21 mouse cellular contexts compared by ENCODE assay signal in the genomic region with DNA sequence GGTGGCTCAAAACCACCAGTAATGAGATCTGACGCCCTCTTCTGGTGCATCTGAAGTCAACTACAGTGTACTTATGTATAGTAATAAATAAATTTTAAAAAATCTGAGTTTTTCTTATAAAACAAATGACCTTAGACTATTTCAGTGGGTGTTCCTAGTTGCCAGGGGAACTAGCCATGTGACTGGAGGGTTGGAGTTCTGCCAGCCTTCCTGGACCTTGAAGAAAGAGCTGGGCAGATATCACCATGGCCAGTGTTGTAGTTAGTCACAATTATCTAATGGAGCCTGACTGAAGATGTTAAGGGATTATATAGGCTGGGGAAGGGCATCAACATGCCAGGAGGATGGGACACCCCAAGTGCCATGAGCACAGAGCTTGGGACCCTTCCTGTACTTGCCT.
DNase-seq lines count a peak whose midpoint lies in the region; ATAC-seq and TF ChIP-seq lines count a peak whose summit lies in the region.
"Had no signal": no experiment of that assay in that cellular context is flagged by ENCODE, and none has a peak within 500 bp of the region (broad histone marks: within the 10 kb centered on the region; RNA-seq: fewer than 3 reads in every experiment).

No protein-coding gene starts in this region.

- H3ac ChIP-seq in myocyte (ENCODE audit: control insufficient read depth, insufficient read length), result no peak overlapping the region

- no peaks in the 10 kb centered on the region for H3K9me3 ChIP-seq in lung, embryonic 14.5 days (ENCODE audit: low read depth, low read length)
- H3K9me3 ChIP-seq in MEL (replicated peaks; ENCODE audit: insufficient read depth, low read length), result no peaks in the 10 kb centered on the region
- no peaks in the 10 kb centered on the region for H3K9me3 ChIP-seq in hindbrain, embryonic 10.5 days
- H3K9me3 ChIP-seq: forebrain, embryonic 10.5 days; hindbrain, embryonic 13.5 days; neural tube, embryonic 12.5 days had no signal

- no peak for TF ChIP-seq CTCF in lung, embryonic 14.5 days (IDR thresholded peaks at IDR 0.05; ENCODE audit: low read depth)
- no peak for TF ChIP-seq CTCF in MEL (IDR thresholded peaks at IDR 0.05 in 2 of 3, conservative IDR thresholded peaks at IDR 0.05 in 1 of 3; ENCODE audit: control insufficient read depth in 1 of 3, insufficient read depth in 1 of 3, low read depth in 2 of 3, low read length in 3 of 3, poor library complexity in 1 of 3, severe bottlenecking in 1 of 3)

- ATAC-seq in lung, embryonic 14.5 days (ENCODE audit: insufficient read depth), result no peak
- ATAC-seq: activated CD4-positive, CD25-positive, alpha-beta regulatory T cell, adult 4 months; forebrain, postnatal 0 days; inflammation-experienced regulatory T-cells, adult 6 months had no signal

- H3K27me3 ChIP-seq in lung, embryonic 14.5 days (ENCODE audit: insufficient read depth, low read length), result no peaks in the 10 kb centered on the region
- H3K27me3 ChIP-seq in MEL (ENCODE audit: control insufficient read depth in 1 of 2, insufficient read depth in 2 of 2, low read length in 2 of 2) (peaks cover 2 to 6% of the 10 kb centered on the region in 2 experiments; a peak in 3 of 4 replicates), myocyte (ENCODE audit: control insufficient read depth, insufficient read depth, insufficient read length) (no peaks in the 10 kb centered on the region)
- H3K27me3 ChIP-seq in hindbrain, embryonic 10.5 days (ENCODE audit: insufficient read depth, poor library complexity, severe bottlenecking), result peaks cover 3% of the 10 kb centered on the region; the same call in 1 of the 2 replicates
- H3K27me3 ChIP-seq: hindbrain, embryonic 13.5 days; neural tube, embryonic 12.5 days had no signal

- no peaks in the 10 kb centered on the region for H3K79me2 ChIP-seq in MEL (ENCODE audit: control insufficient read depth, insufficient read depth, low read length, poor library complexity)
- H3K79me2 ChIP-seq in myocyte (ENCODE audit: control insufficient read depth, insufficient read depth), result no peaks in the 10 kb centered on the region

- TF ChIP-seq EP300 in MEL (IDR thresholded peaks at IDR 0.05; ENCODE audit: low read depth in 1 of 2, low read length in 2 of 2), result no peak

- WGBS in lung, embryonic 14.5 days, result 73% methylated on average over 1 of the region's 1 CpGs
- whole genome bisulfite sequencing in hindbrain, embryonic 10.5 days, result 77% methylated on average over 1 of the region's 1 CpGs

- TF ChIP-seq POLR2A in MEL (IDR thresholded peaks at IDR 0.05; ENCODE audit: control insufficient read depth in 1 of 2, insufficient read depth in 1 of 2, low read depth in 1 of 2, low read length in 2 of 2, poor library complexity in 1 of 2) (no peak), myocyte (IDR thresholded peaks at IDR 0.05; ENCODE audit: insufficient read length, low read depth) (no peak)

- no peaks in the 10 kb centered on the region for H3K36me3 ChIP-seq in lung, embryonic 14.5 days (ENCODE audit: insufficient read depth)
- no peaks in the 10 kb centered on the region for H3K36me3 ChIP-seq in MEL (ENCODE audit: control insufficient read depth in 1 of 2, insufficient read depth in 2 of 2, low read length in 2 of 2)
- H3K36me3 ChIP-seq in myocyte (ENCODE audit: control insufficient read depth, insufficient read depth), result no peaks in the 10 kb centered on the region
- H3K36me3 ChIP-seq in hindbrain, embryonic 10.5 days, result no peaks in the 10 kb centered on the region
- H3K36me3 ChIP-seq: forebrain, embryonic 10.5 days; hindbrain, embryonic 13.5 days; neural tube, embryonic 12.5 days had no signal

- no peak overlapping the region for H3K4me2 ChIP-seq in lung, embryonic 14.5 days
- no peak overlapping the region for H3K4me2 ChIP-seq in myocyte (ENCODE audit: low read depth)
- H3K4me2 ChIP-seq: hindbrain, embryonic 13.5 days; neural tube, embryonic 12.5 days had no signal

- no peaks in the 10 kb centered on the region for H3K4me1 ChIP-seq in lung, embryonic 14.5 days (ENCODE audit: insufficient read depth)
- H3K4me1 ChIP-seq in MEL (ENCODE audit: control insufficient read depth in 1 of 2, insufficient read depth in 2 of 2, low read length in 2 of 2), result no peaks in the 10 kb centered on the region
- peaks cover 28% of the 10 kb centered on the region for H3K4me1 ChIP-seq in hindbrain, embryonic 10.5 days (replicated peaks)

- H3K9ac ChIP-seq in lung, embryonic 14.5 days, result no peak overlapping the region
- no peak overlapping the region for H3K9ac ChIP-seq in MEL (ENCODE audit: control insufficient read depth, low read depth, low read length, poor library complexity, severe bottlenecking)
- H3K9ac ChIP-seq: forebrain, postnatal 0 days; hindbrain, embryonic 13.5 days; neural tube, embryonic 12.5 days had no signal

- TF ChIP-seq RAD21 in MEL (IDR thresholded peaks at IDR 0.05; ENCODE audit: low read depth, low read length), result no peak

- H3K27ac ChIP-seq in lung, embryonic 14.5 days (ENCODE audit: low read depth), result no peak overlapping the region
- H3K27ac ChIP-seq in MEL (ENCODE audit: control insufficient read depth, low read depth, low read length), result no peak overlapping the region
- H3K27ac ChIP-seq in hindbrain, embryonic 10.5 days, result no peak overlapping the region
- H3K27ac ChIP-seq: forebrain, embryonic 10.5 days; hindbrain, embryonic 13.5 days; kidney, postnatal 0 days; neural tube, embryonic 12.5 days; stomach, postnatal 0 days had no signal

- DNase-seq in lung, embryonic 14.5 days, result peak; percentile 27
- DNase-seq in lung, postnatal 14 days, result no peak
- no peak for DNase-seq in MEL (ENCODE audit: low read depth, low spot score)
- peak; percentile 83 for DNase-seq in adrenal gland, adult 2 months
- DNase-seq in frontal cortex, postnatal 10 days (ENCODE audit: low spot score in 2 of 2), result no peak
- no peak for DNase-seq in hindbrain, embryonic 10.5 days (ENCODE audit: low spot score)
- no peak for DNase-seq in right cerebral cortex, postnatal 10 days (ENCODE audit: low spot score in 2 of 2)
- DNase-seq: cerebellum, adult 9-11 months; forebrain, postnatal 0 days; kidney, adult 2 months; left cerebral cortex, postnatal 4 days; midbrain, embryonic 14.5 days; thymus, postnatal 25 days had no signal

- no peak overlapping the region for H3K4me3 ChIP-seq in lung, embryonic 14.5 days (ENCODE audit: low read depth, low read length)
- H3K4me3 ChIP-seq in MEL (ENCODE audit: control insufficient read depth in 1 of 2, insufficient read depth in 1 of 2, low read depth in 2 of 2, low read length in 2 of 2) (no peak overlapping the region), myocyte (no peak overlapping the region)
- no peak overlapping the region for H3K4me3 ChIP-seq in hindbrain, embryonic 10.5 days
- H3K4me3 ChIP-seq: forebrain, embryonic 10.5 days; hindbrain, embryonic 13.5 days; neural tube, embryonic 12.5 days had no signal

TF ChIP-seq in MEL, 35 proteins besides CTCF, POLR2A, EP300 and RAD21:
- TF ChIP-seq ZKSCAN1 (IDR thresholded peaks at IDR 0.05; ENCODE audit: low read depth, low read length) (no peak), USF1 (IDR thresholded peaks at IDR 0.05; ENCODE audit: low read depth, low read length) (peak; percentile 13; the same call in 1 of the 2 replicates)

TF ChIP-seq in myocyte, 11 proteins besides CTCF, POLR2A, EP300 and RAD21:
- TF ChIP-seq MAX (IDR thresholded peaks at IDR 0.05; ENCODE audit: low read depth), result no peak
- TF ChIP-seq USF1 (IDR thresholded peaks at IDR 0.05; ENCODE audit: low read depth), result peak; percentile 14

Comparison
In these comparisons a context has a peak if more than half of its experiments do, and no peak if none do; other contexts are left out.
1. DNase-seq: peak in lung, embryonic 14.5 days (single experiment) and adrenal gland, adult 2 months (single experiment); none in lung, postnatal 14 days (single experiment), MEL (single experiment), frontal cortex, postnatal 10 days (0 of 2), hindbrain, embryonic 10.5 days (single experiment) and right cerebral cortex, postnatal 10 days (0 of 2).